Mouse (Mus musculus) forebrain, embryonic 14.5 days (tissue): ENCODE results near the gene Stom. TPM values are rescaled to one million over a fixed set of nuclear protein-coding genes. Genes with fewer than 3 reads are reported as not detected.

Experiments
- ATAC-seq: fragments of 200-750 bp; cut with Nextera tagmentation; 2 replicates; pipeline ENCODE4 v1.8.0; 2017; ENCODE audit warnings: mild to moderate bottlenecking, moderate library complexity
- DNase-seq: peaks from one replicate; pipeline ENCODE4 v3.0.0-alpha.2; 2015; ENCODE audit warnings: low spot score
- H3K27ac ChIP-seq: fragments of 300-500 bp; sonication (generic); 2 replicates; pipeline ENCODE4 v1.5.1; 2014; ENCODE audit warnings: low read depth, mild to moderate bottlenecking, control low read depth, low read length, moderate library complexity
- H3K27me3 ChIP-seq: fragments of 300-500 bp; sonication (generic); replicated peaks from 2 replicates; pipeline ENCODE4 v1.6.1; 2014; ENCODE audit warnings: low read length, control low read depth, mixed read lengths; ENCODE audit not compliant: control insufficient read depth, insufficient read depth
- H3K36me3 ChIP-seq: fragments of 300-500 bp; sonication (generic); 2 replicates; pipeline ENCODE4 v1.6.1; 2014; ENCODE audit warnings: low read length, control low read depth; ENCODE audit not compliant: control insufficient read depth, insufficient read depth
- H3K4me1 ChIP-seq: fragments of 300-500 bp; sonication (generic); 2 replicates; pipeline ENCODE4 v1.6.1; 2014; ENCODE audit warnings: antibody characterized with exemption, low read length, control low read depth; ENCODE audit not compliant: control insufficient read depth, insufficient read depth
- H3K4me2 ChIP-seq: fragments of 300-500 bp; sonication (generic); 2 replicates; pipeline ENCODE4 v1.6.1; 2014; ENCODE audit warnings: mild to moderate bottlenecking, control low read depth, low read length
- H3K4me3 ChIP-seq: fragments of 300-500 bp; sonication (generic); 2 replicates; pipeline ENCODE4 v1.5.1; 2014; ENCODE audit warnings: low read depth, low read length, control low read depth
- H3K9ac ChIP-seq: fragments of 300-500 bp; sonication (generic); 2 replicates; pipeline ENCODE4 v1.6.1; 2014; ENCODE audit warnings: mild to moderate bottlenecking, low read length, control low read depth, moderate library complexity
- H3K9me3 ChIP-seq: fragments of 300-500 bp; sonication (generic); replicated peaks from 2 replicates; pipeline ENCODE4 v1.6.1; 2016; ENCODE audit warnings: low read length, control low read depth, mixed read lengths; ENCODE audit not compliant: control insufficient read depth
- WGBS: fragments of 180-500 bp; shearing (Covaris S2); extraction: QIAGEN DNeasy Blood & Tissue Kit; methylation state at CpG from one replicate; pipeline ENCODE4 v1.1.7; 2014; 5-methylcytosine and 5-hydroxymethylcytosine counted together
- polyA plus RNA-seq: library from polyadenylated mRNA; unstranded; fragments of >200 nt; fragmentation: Nextera tagmentation; extraction: Ambion mirVana; gene quantifications from 2 replicates; pipeline ENCODE4 v1.2.1, GENCODE M21; 2014

Gene Stom
- 11.0 and 12.4 TPM in 2 replicates for polyA plus RNA-seq

GRCm38 (mm10) chr2:35336388-35337280 lies at the start of gene Stom:
Gene Stom, minus strand, starts transcription at chr2:35336976.
- peak; percentile 99 for ATAC-seq
- under 1% methylated on average over 45 of the region's 45 CpGs for WGBS
- peak within 1 kb of the TSS; percentile 62 for H3K4me3 ChIP-seq
- H3K27me3 ChIP-seq: no peaks in the 10 kb centered on the region
- peak within 1 kb of the TSS; percentile 39; the same call in 1 of the 2 replicates for H3K27ac ChIP-seq
- H3K9me3 ChIP-seq: no peaks in the 10 kb centered on the region
- H3K9ac ChIP-seq: peak within 1 kb of the TSS; percentile 72
- H3K4me1 ChIP-seq: peaks cover 7% of the 10 kb centered on the region; the same call in 1 of the 2 replicates
- no peaks in the 10 kb centered on the region for H3K36me3 ChIP-seq
- H3K4me2 ChIP-seq: peak within 1 kb of the TSS; percentile 98
- peak; percentile 99 for DNase-seq

- DNase-seq (no peak), ATAC-seq (no peak)
- H3K9me3 ChIP-seq: no peaks in the 10 kb centered on the region
- H3K9ac ChIP-seq: no peak overlapping the region
- no peak overlapping the region for H3K27ac ChIP-seq
- H3K4me1 ChIP-seq: no peaks in the 10 kb centered on the region
- no peak overlapping the region for H3K4me3 ChIP-seq
- WGBS: 77% methylated on average over 9 of the region's 9 CpGs
- H3K27me3 ChIP-seq: no peaks in the 10 kb centered on the region
- H3K36me3 ChIP-seq: no peaks in the 10 kb centered on the region
- H3K4me2 ChIP-seq: no peak overlapping the region
These were observed 48.7 kb upstream of the Stom start for GRCm38 (mm10) chr2:35385441-35385871.

DNA sequence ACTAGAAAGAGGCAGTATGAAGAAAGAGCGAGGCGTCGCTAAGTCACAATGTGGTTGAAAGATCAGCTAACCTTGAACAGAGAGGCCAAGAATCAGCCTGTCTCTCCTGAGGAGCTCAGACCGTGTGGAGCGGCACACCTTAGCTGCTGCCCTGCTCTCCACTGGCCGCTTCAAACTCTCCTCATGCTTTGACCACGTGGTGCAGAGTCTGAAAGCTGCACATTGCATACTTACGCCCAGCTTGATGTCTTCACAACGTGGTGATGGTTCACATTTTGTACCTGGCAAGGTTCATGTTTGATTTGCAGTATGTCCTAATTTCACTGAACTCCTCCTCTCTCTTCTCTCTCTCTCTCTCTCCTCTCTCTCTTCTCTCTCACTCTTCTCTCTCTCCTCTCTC lies 42.5 kb upstream of the Stom start:
- Histone ChIP-seq H3K4me3 (no peak overlapping the region), H3K4me1 (no peaks in the 10 kb centered on the region), H3K9me3 (no peaks in the 10 kb centered on the region), H3K27ac (no peak overlapping the region), H3K9ac (no peak overlapping the region), H3K4me2 (no peak overlapping the region), H3K27me3 (no peaks in the 10 kb centered on the region), H3K36me3 (no peaks in the 10 kb centered on the region)
- WGBS: 73% methylated on average over 9 of the region's 9 CpGs
- no peak for DNase-seq
- no peak for ATAC-seq

DNA sequence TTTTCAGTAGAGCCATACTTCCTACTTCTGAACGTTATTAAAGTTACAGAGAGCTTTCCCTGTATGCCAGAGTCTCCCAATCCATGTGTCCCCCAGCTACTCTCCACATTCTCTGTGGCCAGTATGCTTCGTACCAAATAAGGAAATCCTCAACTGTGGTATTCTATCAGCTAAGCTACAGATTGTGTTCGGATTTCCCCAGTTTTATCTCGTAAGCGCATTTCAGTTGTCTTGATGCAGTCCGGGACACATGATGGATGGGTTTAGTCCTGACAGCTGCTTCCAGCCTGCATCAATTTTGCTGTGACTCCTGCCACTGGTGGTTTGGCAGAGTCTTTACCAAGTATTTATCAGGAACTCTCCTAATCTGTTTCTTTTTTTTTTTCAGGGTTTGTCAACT lies 40.8 kb upstream of the Stom start:
- 84% methylated on average over 6 of the region's 6 CpGs for WGBS
- DNase-seq (no peak), ATAC-seq (no peak)

DNA sequence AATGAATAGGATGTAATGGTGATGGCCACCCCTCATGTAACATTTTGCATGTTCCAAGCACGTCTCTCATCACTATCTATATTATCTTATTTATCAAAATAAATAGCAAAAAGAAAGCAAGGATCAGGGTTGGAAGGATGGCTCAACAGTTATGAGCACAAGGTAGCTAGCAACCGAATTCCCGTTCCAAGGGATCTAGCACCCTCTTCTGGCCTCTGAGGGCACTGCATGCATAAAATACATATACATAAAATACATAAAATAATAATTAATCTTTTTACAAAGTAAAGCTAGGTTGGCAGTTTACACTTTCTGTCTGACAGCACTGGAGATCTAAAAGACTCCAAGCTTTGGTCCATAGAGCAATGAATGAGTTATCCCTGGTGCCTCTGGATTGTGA lies 36.2 kb upstream of the Stom start:
- ATAC-seq (no peak), DNase-seq (peak; percentile 54)
- H3K4me2 ChIP-seq: no peak overlapping the region
- no peak overlapping the region for H3K4me3 ChIP-seq
- H3K9me3 ChIP-seq: no peaks in the 10 kb centered on the region
- no peak overlapping the region for H3K27ac ChIP-seq
- H3K4me1 ChIP-seq: no peaks in the 10 kb centered on the region
- H3K36me3 ChIP-seq: no peaks in the 10 kb centered on the region
- H3K9ac ChIP-seq: no peak overlapping the region
- H3K27me3 ChIP-seq: no peaks in the 10 kb centered on the region
- WGBS: 11% methylated on average over 3 of the region's 3 CpGs

More for the DNA sequence above, 40.8 kb upstream of the Stom start:
- Histone ChIP-seq H3K4me3 (no peak overlapping the region), H3K9ac (no peak overlapping the region), H3K36me3 (no peaks in the 10 kb centered on the region), H3K4me2 (no peak overlapping the region), H3K27ac (no peak overlapping the region), H3K4me1 (no peaks in the 10 kb centered on the region), H3K27me3 (no peaks in the 10 kb centered on the region), H3K9me3 (no peaks in the 10 kb centered on the region)

- no peaks in the 10 kb centered on the region for H3K9me3 ChIP-seq
- no peak overlapping the region for H3K4me3 ChIP-seq
- H3K9ac ChIP-seq: no peak overlapping the region
- DNase-seq (no peak), ATAC-seq (no peak)
- no peak overlapping the region for H3K27ac ChIP-seq
- H3K4me1 ChIP-seq: no peaks in the 10 kb centered on the region
- H3K27me3 ChIP-seq: no peaks in the 10 kb centered on the region
- no peak overlapping the region for H3K4me2 ChIP-seq
- no peaks in the 10 kb centered on the region for H3K36me3 ChIP-seq
These were observed 33.9 kb upstream of the Stom start for GRCm38 (mm10) chr2:35370686-35371085.

- H3K9ac ChIP-seq: no peak within 1 kb of the TSS
- WGBS: 75% methylated on average over 2 of the region's 2 CpGs
- no peaks in the 10 kb centered on the region for H3K4me1 ChIP-seq
- H3K9me3 ChIP-seq: no peaks in the 10 kb centered on the region
- H3K36me3 ChIP-seq: no peaks in the 10 kb centered on the region
- no peak within 1 kb of the TSS for H3K4me3 ChIP-seq
- no peak within 1 kb of the TSS for H3K27ac ChIP-seq
- ATAC-seq: no peak
- no peak within 1 kb of the TSS for H3K4me2 ChIP-seq
- no peaks in the 10 kb centered on the region for H3K27me3 ChIP-seq
- DNase-seq: no peak
These were observed 30.9 kb upstream of the Stom start, which contains the start of gene 4930568D16Rik for GRCm38 (mm10) chr2:35367629-35368028. Gene 4930568D16Rik, minus strand, starts transcription at chr2:35367729.

GRCm38 (mm10) chr2:35349184-35349583 lies 12.4 kb upstream of the Stom start:
- Histone ChIP-seq H3K4me2 (no peak overlapping the region), H3K27me3 (no peaks in the 10 kb centered on the region), H3K36me3 (no peaks in the 10 kb centered on the region), H3K4me1 (no peaks in the 10 kb centered on the region), H3K4me3 (no peak overlapping the region), H3K27ac (no peak overlapping the region), H3K9me3 (no peaks in the 10 kb centered on the region), H3K9ac (no peak overlapping the region)
- ATAC-seq (no peak), DNase-seq (peak; percentile 64)
- WGBS: 57% methylated on average over 5 of the region's 5 CpGs

GRCm38 (mm10) chr2:35345984-35346383 lies 9.2 kb upstream of the Stom start:
- Histone ChIP-seq H3K9me3 (no peaks in the 10 kb centered on the region), H3K27me3 (no peaks in the 10 kb centered on the region), H3K4me3 (no peak overlapping the region), H3K9ac (no peak overlapping the region), H3K27ac (no peak overlapping the region), H3K36me3 (no peaks in the 10 kb centered on the region), H3K4me2 (no peak overlapping the region), H3K4me1 (no peaks in the 10 kb centered on the region)
- 82% methylated on average over 2 of the region's 2 CpGs for WGBS
- no peak for ATAC-seq
- DNase-seq: no peak
